Mouse (Mus musculus): ENCODE measurements around the gene Myt1l.

DNA sequence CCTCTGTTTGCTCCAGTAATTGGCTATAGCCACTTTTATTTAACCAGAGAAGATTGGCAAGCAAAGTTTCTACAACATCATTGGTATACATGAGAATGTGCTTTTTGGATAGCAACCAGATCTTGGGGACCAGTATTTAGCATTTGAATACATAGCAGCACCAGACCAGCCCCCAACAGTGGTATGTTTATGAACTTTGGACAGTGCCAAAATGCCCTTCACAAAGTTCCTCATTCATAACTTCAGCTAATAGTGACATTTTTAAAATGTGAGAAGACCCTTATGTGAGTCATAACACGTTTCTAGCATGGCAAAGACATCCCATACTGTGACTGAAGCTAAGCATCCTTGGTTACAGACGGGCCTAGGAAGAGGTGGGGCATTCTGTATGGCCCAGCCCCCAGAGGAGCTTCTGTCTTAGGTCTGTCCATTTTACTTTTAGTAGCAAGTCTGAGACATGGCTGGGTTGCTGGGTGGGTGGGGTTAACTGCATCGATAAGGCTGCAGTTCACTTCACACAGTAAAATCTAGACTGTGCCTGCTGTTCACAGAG is 369.4 kb downstream of the Myt1l start:
- TF ChIP-seq CTCF (IDR thresholded peaks at IDR 0.05; ENCODE audit: low read depth), result no peak
- no peak for TF ChIP-seq EP300 (IDR thresholded peaks at IDR 0.05; ENCODE audit: low read depth)

All from heart, postnatal 0 days (tissue).